Mouse (Mus musculus) frontal cortex, postnatal 25 days (tissue): ENCODE data around the gene Actn4.

ENCODE experiments used
- DNase-seq, 2 experiments: peaks; one replicate each; pipeline ENCODE4 v3.0.0; 2022; ENCODE audit warnings: low spot score in 2 of 2

Actn4 gene

GRCm38 (mm10) chr7:28961927-28962670, at the start of gene Actn4:
Gene Actn4, minus strand, starts transcription at chr7:28962340.
- peak; percentile 94 to 98 for DNase-seq

- DNase-seq = no peak
These were observed 46.6 kb upstream of the Actn4 start for GRCm38 (mm10) chr7:29008714-29009113.

GRCm38 (mm10) chr7:29008171-29008570, 46.0 kb upstream of the Actn4 start:
- no peak for DNase-seq

GRCm38 (mm10) chr7:29007224-29008101, 45.3 kb upstream of the Actn4 start:
- no peak for DNase-seq

GRCm38 (mm10) chr7:29000651-29001605, 38.8 kb upstream of the Actn4 start:
- no peak for DNase-seq

- no peak for DNase-seq
These were observed 31.3 kb upstream of the Actn4 start for GRCm38 (mm10) chr7:28993402-28993801.

GRCm38 (mm10) chr7:28992997-28993396, 30.9 kb upstream of the Actn4 start:
- no peak for DNase-seq

GRCm38 (mm10) chr7:28991616-28992015, 29.5 kb upstream of the Actn4 start:
- no peak for DNase-seq

- DNase-seq = no peak
These were observed 28.7 kb upstream of the Actn4 start for GRCm38 (mm10) chr7:28990766-28991273.

- no peak for DNase-seq
These were observed 23.1 kb upstream of the Actn4 start for GRCm38 (mm10) chr7:28985207-28985606.

- DNase-seq = no peak
These were observed 22.3 kb upstream of the Actn4 start for GRCm38 (mm10) chr7:28984452-28984851.

- no peak for DNase-seq
These were observed 21.7 kb upstream of the Actn4 start for GRCm38 (mm10) chr7:28983849-28984248.

GRCm38 (mm10) chr7:28983141-28983564, 21.0 kb upstream of the Actn4 start:
- no peak for DNase-seq

- no peak for DNase-seq
These were observed 20.3 kb upstream of the Actn4 start for GRCm38 (mm10) chr7:28982274-28983013.

- DNase-seq = peak; percentile 88 to 94
These were observed 19.6 kb upstream of the Actn4 start, which contains the start of the genes Eif3k and Map4k1 for GRCm38 (mm10) chr7:28981651-28982273. Gene Eif3k, minus strand, starts transcription at chr7:28981864. Gene Map4k1, plus strand, starts transcription at chr7:28982050.

GRCm38 (mm10) chr7:28977556-28977955, 15.4 kb upstream of the Actn4 start:
- DNase-seq = no peak

- DNase-seq = no peak
These were observed 10.9 kb upstream of the Actn4 start for GRCm38 (mm10) chr7:28973025-28973424.

- peak; percentile 65 to 72 for DNase-seq
These were observed 10.4 kb upstream of the Actn4 start for GRCm38 (mm10) chr7:28972542-28972985.

GRCm38 (mm10) chr7:28971770-28972269, 9.7 kb upstream of the Actn4 start:
- DNase-seq = no peak

- no peak for DNase-seq
These were observed 8.9 kb upstream of the Actn4 start for GRCm38 (mm10) chr7:28971029-28971428.
